Mouse (Mus musculus) olfactory bulb, adult 2 months (tissue): ENCODE measurements around the gene Fam78a.

Experiments used
- CTCF ChIP-seq: fragments of 200-500 bp; IDR thresholded peaks from 2 replicates; pipeline ENCODE4 v1.5.1; 2012; ENCODE audit warnings: low read depth, mild to moderate bottlenecking, low read length, moderate library complexity; ENCODE audit not compliant: insufficient read depth
- POLR2A ChIP-seq: fragments of 200-500 bp; IDR thresholded peaks from 2 replicates; pipeline ENCODE4 v1.6.1; 2012; ENCODE audit warnings: mild to moderate bottlenecking, low read depth, low read length, moderate library complexity; ENCODE audit not compliant: insufficient read depth

DNA sequence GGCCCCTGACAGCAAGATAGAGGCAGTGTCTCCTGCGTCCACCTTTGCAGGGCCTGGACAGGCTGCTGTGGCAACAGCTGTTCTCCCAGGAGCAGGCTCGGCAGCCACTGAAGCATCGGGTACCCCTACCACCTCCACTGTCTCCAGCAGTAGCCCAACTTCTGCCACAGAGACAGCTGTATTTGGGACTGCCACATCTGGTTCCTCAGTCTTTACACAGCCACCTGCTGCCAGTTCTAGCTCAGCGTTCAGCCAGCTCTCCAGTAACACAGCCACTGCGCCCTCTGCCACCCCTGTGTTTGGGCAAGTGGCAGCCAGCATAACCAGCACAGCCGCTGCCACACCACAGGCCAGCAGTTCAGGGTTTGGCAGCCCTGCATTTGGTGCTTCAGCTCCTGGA is 50.5 kb downstream of the Fam78a start:
- TF ChIP-seq POLR2A (no peak), CTCF (no peak)
